Comparison of ENCODE assay signal across 12 mouse cellular contexts in the genomic region with DNA sequence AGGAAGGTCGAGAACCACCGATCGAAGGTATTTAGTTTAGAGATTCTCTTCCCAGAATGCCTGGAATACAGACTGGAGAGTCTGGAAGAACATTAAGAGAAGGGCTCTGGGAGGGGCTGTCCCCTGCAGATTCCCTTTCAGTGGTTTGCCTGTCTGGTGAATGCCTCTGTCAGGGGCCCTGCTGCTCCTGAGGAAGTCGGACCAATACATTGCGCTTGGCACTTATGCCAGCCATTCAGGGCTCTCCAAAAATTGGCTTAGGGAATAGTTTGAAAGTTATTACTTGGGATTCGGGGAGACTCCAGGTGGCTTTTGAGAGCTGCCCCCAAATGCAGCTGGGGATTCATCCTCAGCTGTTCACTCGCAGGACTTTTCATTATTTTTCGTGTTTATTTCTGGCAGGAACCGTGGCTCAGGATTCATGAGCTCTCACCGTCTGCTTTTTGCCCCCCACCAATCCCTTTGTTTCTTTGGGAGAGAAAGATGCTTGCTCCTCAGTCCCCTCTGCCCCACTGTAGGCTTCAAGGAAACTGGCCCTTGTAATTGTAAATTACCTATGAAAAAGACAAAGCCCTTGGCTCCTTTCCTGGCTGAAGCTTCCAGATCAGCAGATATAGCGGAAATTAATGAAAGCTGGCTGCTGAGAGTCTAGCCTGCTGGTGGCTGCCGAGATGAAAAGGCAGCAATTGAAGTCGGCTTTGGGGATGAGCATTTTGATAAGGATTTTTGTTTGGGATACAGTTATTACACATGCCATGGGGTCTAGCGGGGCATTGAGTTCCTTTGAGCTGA.
DNase-seq lines count a peak whose midpoint lies in the region; ATAC-seq lines count a peak whose summit lies in the region.
"Had no signal": no experiment of that assay in that cellular context is flagged by ENCODE, and none has a peak within 500 bp of the region (broad histone marks: within the 10 kb centered on the region; RNA-seq: fewer than 3 reads in every experiment).

No protein-coding gene starts in this region.

- no peaks in the 10 kb centered on the region for H3K9me3 ChIP-seq in embryonic facial prominence, embryonic 14.5 days (ENCODE audit: control insufficient read depth, low read length)
- no peaks in the 10 kb centered on the region for H3K9me3 ChIP-seq in embryonic facial prominence, embryonic 10.5 days
- H3K9me3 ChIP-seq in forebrain, embryonic 16.5 days (ENCODE audit: control insufficient read depth, low read length), result 0 out of 2 replicates have a peak, but pooled peaks cover 2% of the 10 kb centered on the region
- no peaks in the 10 kb centered on the region for H3K9me3 ChIP-seq in midbrain, embryonic 10.5 days (replicated peaks)
- H3K9me3 ChIP-seq in neural tube, embryonic 14.5 days (ENCODE audit: control insufficient read depth, low read length), result no peaks in the 10 kb centered on the region

- no peaks in the 10 kb centered on the region for H3K36me3 ChIP-seq in embryonic facial prominence, embryonic 14.5 days (ENCODE audit: control insufficient read depth, insufficient read depth, low read length)
- no peaks in the 10 kb centered on the region for H3K36me3 ChIP-seq in embryonic facial prominence, embryonic 10.5 days (replicated peaks)
- H3K36me3 ChIP-seq in forebrain, embryonic 16.5 days (ENCODE audit: control insufficient read depth, insufficient read depth), result no peaks in the 10 kb centered on the region
- H3K36me3 ChIP-seq in midbrain, embryonic 10.5 days, result no peaks in the 10 kb centered on the region
- H3K36me3 ChIP-seq in neural tube, embryonic 14.5 days (ENCODE audit: control insufficient read depth, insufficient read depth, low read length), result no peaks in the 10 kb centered on the region

- DNase-seq in embryonic facial prominence, embryonic 14.5 days (ENCODE audit: low spot score), result peak; percentile 10
- no peak for DNase-seq in embryonic facial prominence, embryonic 10.5 days (ENCODE audit: low spot score)
- DNase-seq in midbrain, embryonic 10.5 days (ENCODE audit: low spot score), result no peak
- DNase-seq in layer of hippocampus, adult 9-11 months, result no peak
- DNase-seq in right cerebral cortex, postnatal 10 days (ENCODE audit: low spot score in 2 of 2), result no peak
- DNase-seq in thymus, postnatal 25 days, result no peak
- DNase-seq: adrenal gland, postnatal 25 days; heart, adult 11 months; right cerebral cortex, postnatal 14 days; thymus, adult 18-20 months had no signal

- H3K27me3 ChIP-seq in embryonic facial prominence, embryonic 14.5 days (replicated peaks; ENCODE audit: control insufficient read depth, insufficient read depth, low read length), result no peaks in the 10 kb centered on the region
- no peaks in the 10 kb centered on the region for H3K27me3 ChIP-seq in embryonic facial prominence, embryonic 10.5 days (replicated peaks; ENCODE audit: low read depth, poor library complexity, severe bottlenecking)
- H3K27me3 ChIP-seq in forebrain, embryonic 16.5 days (replicated peaks; ENCODE audit: control insufficient read depth, insufficient read depth, low read length), result 0 out of 2 replicates have a peak, but pooled peaks cover 3% of the 10 kb centered on the region
- no peaks in the 10 kb centered on the region for H3K27me3 ChIP-seq in midbrain, embryonic 10.5 days (ENCODE audit: low read depth, poor library complexity, severe bottlenecking)
- no peaks in the 10 kb centered on the region for H3K27me3 ChIP-seq in neural tube, embryonic 14.5 days (ENCODE audit: control insufficient read depth, insufficient read depth, low read length)

- WGBS in embryonic facial prominence, embryonic 14.5 days, result 34% methylated on average over 14 of the region's 14 CpGs
- 35% methylated on average over 14 of the region's 14 CpGs for WGBS in embryonic facial prominence, embryonic 10.5 days
- WGBS in forebrain, embryonic 16.5 days, result 8% methylated on average over 14 of the region's 14 CpGs
- WGBS in midbrain, embryonic 10.5 days, result 24% methylated on average over 14 of the region's 14 CpGs
- WGBS in neural tube, embryonic 14.5 days, result 29% methylated on average over 14 of the region's 14 CpGs

- H3K4me1 ChIP-seq in embryonic facial prominence, embryonic 14.5 days (ENCODE audit: control insufficient read depth, insufficient read depth, low read length), result no peaks in the 10 kb centered on the region
- H3K4me1 ChIP-seq in embryonic facial prominence, embryonic 10.5 days, result peaks cover 14% of the 10 kb centered on the region
- peaks cover 13% of the 10 kb centered on the region for H3K4me1 ChIP-seq in forebrain, embryonic 16.5 days (replicated peaks; ENCODE audit: control insufficient read depth, insufficient read depth, low read length)
- peaks cover 16% of the 10 kb centered on the region for H3K4me1 ChIP-seq in midbrain, embryonic 10.5 days
- peaks cover 10% of the 10 kb centered on the region for H3K4me1 ChIP-seq in neural tube, embryonic 14.5 days (ENCODE audit: control insufficient read depth, insufficient read depth, low read length)

- H3K4me3 ChIP-seq in embryonic facial prominence, embryonic 14.5 days (ENCODE audit: low read depth, low read length), result no peak overlapping the region
- no peak overlapping the region for H3K4me3 ChIP-seq in embryonic facial prominence, embryonic 10.5 days
- H3K4me3 ChIP-seq in forebrain, embryonic 16.5 days (replicated peaks; ENCODE audit: low read length), result no peak overlapping the region
- no peak overlapping the region for H3K4me3 ChIP-seq in midbrain, embryonic 10.5 days
- no peak overlapping the region for H3K4me3 ChIP-seq in neural tube, embryonic 14.5 days (ENCODE audit: low read depth, low read length)

- H3K27ac ChIP-seq in embryonic facial prominence, embryonic 14.5 days (replicated peaks; ENCODE audit: low read depth, low read length), result no peak overlapping the region
- no peak overlapping the region for H3K27ac ChIP-seq in embryonic facial prominence, embryonic 10.5 days (replicated peaks)
- no peak overlapping the region for H3K27ac ChIP-seq in forebrain, embryonic 16.5 days (ENCODE audit: low read length)
- peak overlapping the region; percentile 59; the same call in 1 of the 2 replicates for H3K27ac ChIP-seq in midbrain, embryonic 10.5 days (replicated peaks)
- H3K27ac ChIP-seq in neural tube, embryonic 14.5 days (ENCODE audit: low read depth, low read length), result peak overlapping the region; percentile 69

- ATAC-seq in embryonic facial prominence, embryonic 14.5 days (ENCODE audit: low read depth), result no peak
- ATAC-seq in forebrain, embryonic 16.5 days, result peak; percentile 54
- ATAC-seq in neural tube, embryonic 14.5 days (ENCODE audit: low read depth), result peak; percentile 77

- H3K4me2 ChIP-seq in embryonic facial prominence, embryonic 14.5 days (ENCODE audit: low read depth, low read length), result no peak overlapping the region
- H3K4me2 ChIP-seq in forebrain, embryonic 16.5 days (ENCODE audit: low read length), result peak overlapping the region; percentile 24; the same call in 1 of the 2 replicates
- no peak overlapping the region for H3K4me2 ChIP-seq in neural tube, embryonic 14.5 days (ENCODE audit: low read depth, low read length)

- H3K9ac ChIP-seq in embryonic facial prominence, embryonic 14.5 days (ENCODE audit: low read depth, low read length), result no peak overlapping the region
- H3K9ac ChIP-seq in forebrain, embryonic 16.5 days (replicated peaks; ENCODE audit: low read depth, low read length), result no peak overlapping the region
- no peak overlapping the region for H3K9ac ChIP-seq in neural tube, embryonic 14.5 days (replicated peaks; ENCODE audit: low read depth, low read length)

Comparison
In these comparisons a context has a peak if more than half of its experiments do, and no peak if none do; other contexts are left out.
1. H3K27ac ChIP-seq: peak in midbrain, embryonic 10.5 days (single experiment) and neural tube, embryonic 14.5 days (single experiment); none in embryonic facial prominence, embryonic 14.5 days (single experiment), embryonic facial prominence, embryonic 10.5 days (single experiment) and forebrain, embryonic 16.5 days (single experiment).